Mouse (Mus musculus) liver, embryonic 16.5 days (tissue): ENCODE measurements around the gene Icmt. TPM values are rescaled to one million over a fixed set of nuclear protein-coding genes. Genes with fewer than 3 reads are reported as not detected.

ENCODE experiments used
- ATAC-seq: fragments of 200-750 bp; cut with Nextera tagmentation; 2 replicates; pipeline ENCODE4 v1.8.0; 2017; ENCODE audit warnings: low read depth, mild to moderate bottlenecking, moderate number of reproducible peaks, moderate library complexity
- H3K27ac ChIP-seq: fragments of 300-500 bp; sonication (generic); 2 replicates; pipeline ENCODE4 v1.5.1; 2014; ENCODE audit warnings: mild to moderate bottlenecking, low read length
- H3K27me3 ChIP-seq: fragments of 300-500 bp; sonication (generic); 2 replicates; pipeline ENCODE4 v1.6.1; 2014; ENCODE audit warnings: low read depth, low read length, mixed read lengths; ENCODE audit not compliant: control insufficient read depth, insufficient read depth
- H3K36me3 ChIP-seq: fragments of 300-500 bp; sonication (generic); 2 replicates; pipeline ENCODE4 v1.6.1; 2014; ENCODE audit warnings: mild to moderate bottlenecking; ENCODE audit not compliant: control insufficient read depth, insufficient read depth
- H3K4me1 ChIP-seq: fragments of 300-500 bp; sonication (generic); 2 replicates; pipeline ENCODE4 v1.6.1; 2014; ENCODE audit warnings: low read depth, low read length, mixed read lengths; ENCODE audit not compliant: control insufficient read depth
- H3K4me2 ChIP-seq: fragments of 300-500 bp; sonication (generic); 2 replicates; pipeline ENCODE4 v1.6.1; 2014; ENCODE audit warnings: low read depth, low read length, mixed read lengths
- H3K4me3 ChIP-seq: fragments of 300-500 bp; sonication (generic); 2 replicates; pipeline ENCODE4 v1.5.1; 2014; ENCODE audit warnings: low read depth, mild to moderate bottlenecking, low read length
- H3K9ac ChIP-seq: fragments of 300-500 bp; sonication (generic); 2 replicates; pipeline ENCODE4 v1.6.1; 2014; ENCODE audit warnings: low read depth, low read length
- H3K9me3 ChIP-seq: fragments of 300-500 bp; sonication (generic); replicated peaks from 2 replicates; pipeline ENCODE4 v1.6.1; 2016; ENCODE audit warnings: low read length; ENCODE audit not compliant: control insufficient read depth
- WGBS: fragments of 180-500 bp; shearing (Covaris S2); extraction: QIAGEN DNeasy Blood & Tissue Kit; methylation state at CpG from one replicate; pipeline ENCODE4 v1.1.7; 2014; ENCODE audit not compliant: insufficient replicate concordance; 5-methylcytosine and 5-hydroxymethylcytosine counted together
- polyA plus RNA-seq: library from polyadenylated mRNA; unstranded; fragments of >200 nt; fragmentation: Nextera tagmentation; extraction: Ambion mirVana; gene quantifications from 2 replicates; pipeline ENCODE4 v1.2.1, GENCODE M21; 2015

The Icmt gene
- polyA plus RNA-seq, 1 experiment from 2014 or later = 5.9 TPM

- Histone ChIP-seq H3K4me1 (peaks cover 8% of the 10 kb centered on the region), H3K9ac (no peak overlapping the region), H3K27ac (no peak overlapping the region), H3K9me3 (no peaks in the 10 kb centered on the region), H3K4me2 (no peak overlapping the region), H3K4me3 (no peak overlapping the region), H3K36me3 (peaks cover 7% of the 10 kb centered on the region; the same call in 1 of the 2 replicates), H3K27me3 (no peaks in the 10 kb centered on the region)
- 77% methylated on average over 10 of the region's 10 CpGs for WGBS
- ATAC-seq = peak; percentile 41; the same call in 1 of the 2 replicates
Measured at GRCm38 (mm10) chr4:152303172-152303571, 6.1 kb downstream of the Icmt start.

DNA sequence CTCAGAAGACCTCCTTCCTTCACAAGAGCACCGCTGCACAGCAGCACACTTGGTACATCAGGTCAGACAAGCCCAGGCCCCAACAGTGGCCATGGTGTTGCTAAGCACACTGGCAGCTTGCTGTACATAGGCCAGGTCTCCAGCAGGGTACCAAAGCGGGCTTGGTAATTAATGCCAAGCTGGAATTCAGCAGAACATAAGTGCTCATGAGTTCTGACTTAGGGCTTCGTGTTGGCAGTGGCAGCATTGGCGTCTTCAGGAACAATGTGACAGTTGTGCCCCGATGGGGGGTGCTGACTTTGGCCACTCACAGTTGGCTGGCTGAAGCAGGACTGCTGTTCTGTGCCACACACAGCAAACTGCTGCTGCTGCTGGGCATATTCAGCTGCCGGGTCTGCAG is 7.7 kb downstream of the Icmt start:
- Histone ChIP-seq H3K9me3 (no peaks in the 10 kb centered on the region), H3K27ac (no peak overlapping the region), H3K9ac (no peak overlapping the region), H3K4me3 (no peak overlapping the region), H3K36me3 (peaks cover 7% of the 10 kb centered on the region; the same call in 1 of the 2 replicates), H3K27me3 (no peaks in the 10 kb centered on the region), H3K4me2 (no peak overlapping the region), H3K4me1 (no peaks in the 10 kb centered on the region)
- no peak for ATAC-seq
- WGBS = 77% methylated on average over 6 of the region's 6 CpGs

DNA sequence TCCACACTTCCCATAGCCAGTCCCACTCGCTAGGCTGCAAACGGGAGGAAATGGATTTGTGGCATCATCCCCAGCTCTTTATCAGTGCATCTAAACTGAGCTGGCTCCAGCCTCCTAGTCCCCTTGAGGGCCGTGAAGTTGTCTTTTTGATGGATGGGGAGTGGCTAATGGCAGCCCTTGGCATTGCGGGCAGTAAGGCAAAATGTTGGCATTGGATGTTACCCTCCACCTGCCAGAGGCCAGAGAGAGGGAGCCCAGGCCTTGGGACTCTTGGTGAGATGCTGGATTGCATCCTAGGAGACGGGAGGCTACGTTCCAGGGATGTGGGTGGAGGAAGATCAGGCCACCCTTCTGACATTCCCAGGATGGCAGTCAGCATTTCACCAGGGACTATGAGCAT is 9.0 kb downstream of the Icmt start:
- H3K4me2 ChIP-seq = no peak overlapping the region
- no peak for ATAC-seq
- H3K9ac ChIP-seq = no peak overlapping the region
- no peak overlapping the region for H3K4me3 ChIP-seq
- 56% methylated on average over 6 of the region's 6 CpGs for WGBS
- H3K27me3 ChIP-seq = peaks cover under 1% of the 10 kb centered on the region
- no peaks in the 10 kb centered on the region for H3K9me3 ChIP-seq
- H3K27ac ChIP-seq = no peak overlapping the region
- H3K4me1 ChIP-seq = no peaks in the 10 kb centered on the region
- H3K36me3 ChIP-seq = peaks cover 5% of the 10 kb centered on the region; the same call in 1 of the 2 replicates

DNA sequence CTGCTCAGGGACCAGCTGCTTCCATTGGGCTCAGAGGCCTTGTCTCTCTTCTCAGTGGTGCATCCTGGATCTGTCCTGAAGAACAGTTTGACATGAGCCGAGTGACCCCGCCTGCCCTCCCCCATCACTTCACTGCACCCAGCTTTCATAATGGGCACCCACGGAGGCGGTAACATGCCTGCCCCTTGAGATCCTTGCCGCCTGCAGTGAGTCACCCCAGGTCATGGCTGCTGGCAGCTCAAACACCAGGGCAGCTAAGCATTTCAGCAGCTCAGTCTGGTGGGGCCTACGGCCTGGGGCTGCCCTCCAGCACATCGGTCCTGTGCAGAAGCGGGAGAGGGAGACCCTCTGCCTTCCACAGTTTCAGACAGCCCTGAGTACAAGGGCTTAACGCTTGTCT is 10.5 kb downstream of the Icmt start:
- no peak overlapping the region for H3K4me3 ChIP-seq
- no peak overlapping the region for H3K9ac ChIP-seq
- no peak overlapping the region for H3K4me2 ChIP-seq
- peaks cover 16% of the 10 kb centered on the region for H3K27me3 ChIP-seq
- ATAC-seq = no peak
- 85% methylated on average over 9 of the region's 9 CpGs for WGBS
- no peaks in the 10 kb centered on the region for H3K9me3 ChIP-seq
- H3K27ac ChIP-seq = no peak overlapping the region
- H3K36me3 ChIP-seq = peaks cover 5% of the 10 kb centered on the region; the same call in 1 of the 2 replicates
- H3K4me1 ChIP-seq = no peaks in the 10 kb centered on the region; the same call in 1 of the 2 replicates

- H3K4me2 ChIP-seq = no peak overlapping the region
- H3K9me3 ChIP-seq = no peaks in the 10 kb centered on the region
- H3K4me1 ChIP-seq = peaks cover 3% of the 10 kb centered on the region; the same call in 1 of the 2 replicates
- WGBS = 6% methylated on average over 14 of the region's 14 CpGs
- H3K27me3 ChIP-seq = peaks cover 62% of the 10 kb centered on the region
- no peak for ATAC-seq
- H3K4me3 ChIP-seq = no peak overlapping the region
- H3K9ac ChIP-seq = no peak overlapping the region
- H3K36me3 ChIP-seq = no peaks in the 10 kb centered on the region
- H3K27ac ChIP-seq = no peak overlapping the region
Measured at GRCm38 (mm10) chr4:152312186-152312585, 15.2 kb downstream of the Icmt start.

DNA sequence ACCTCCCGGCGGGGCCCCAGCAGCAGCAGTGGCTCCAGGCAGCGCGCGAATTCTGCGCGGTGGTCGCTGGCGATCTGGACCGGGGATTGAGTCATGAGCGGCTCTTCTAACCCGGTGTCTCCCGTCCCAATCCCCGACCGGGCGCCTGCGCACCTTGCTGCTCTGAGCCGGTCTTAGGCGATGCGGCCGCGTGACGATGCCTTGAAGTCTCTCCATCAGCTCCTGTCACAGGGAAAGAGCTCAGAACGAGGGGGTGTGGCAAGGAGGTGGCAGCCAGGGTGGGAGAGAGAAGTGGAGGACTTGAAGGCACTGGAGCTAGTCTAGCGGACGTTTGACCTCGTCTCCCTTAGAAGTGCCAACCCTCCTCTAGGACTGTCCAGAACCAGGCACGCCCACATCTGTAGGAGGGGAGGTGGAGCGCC is 16.2 kb downstream of the Icmt start:
- no peak for ATAC-seq
- Histone ChIP-seq H3K36me3 (no peaks in the 10 kb centered on the region), H3K4me1 (peaks cover 3% of the 10 kb centered on the region; the same call in 1 of the 2 replicates), H3K9me3 (no peaks in the 10 kb centered on the region), H3K9ac (no peak overlapping the region), H3K4me2 (peak overlapping the region; percentile 39), H3K4me3 (peak overlapping the region; percentile 19), H3K27ac (no peak overlapping the region), H3K27me3 (peaks cover 71% of the 10 kb centered on the region)
- WGBS = under 1% methylated on average over 29 of the region's 29 CpGs

GRCm38 (mm10) chr4:152313934-152314333 is 16.9 kb downstream of the Icmt start:
- Histone ChIP-seq H3K9me3 (no peaks in the 10 kb centered on the region), H3K4me3 (no peak overlapping the region), H3K27ac (no peak overlapping the region), H3K27me3 (peaks cover 77% of the 10 kb centered on the region), H3K36me3 (no peaks in the 10 kb centered on the region), H3K4me1 (peaks cover 6% of the 10 kb centered on the region), H3K9ac (no peak overlapping the region), H3K4me2 (no peak overlapping the region)
- ATAC-seq = no peak

GRCm38 (mm10) chr4:152315498-152316213 is 18.6 kb downstream of the Icmt start:
- peaks cover 7% of the 10 kb centered on the region for H3K4me1 ChIP-seq
- ATAC-seq = no peak
- H3K9me3 ChIP-seq = no peaks in the 10 kb centered on the region
- 2% methylated on average over 43 of the region's 43 CpGs for WGBS
- H3K4me3 ChIP-seq = no peak overlapping the region
- H3K9ac ChIP-seq = no peak overlapping the region
- peaks cover 78% of the 10 kb centered on the region for H3K27me3 ChIP-seq
- H3K4me2 ChIP-seq = peak overlapping the region; percentile 24; the same call in 1 of the 2 replicates
- no peak overlapping the region for H3K27ac ChIP-seq
- no peaks in the 10 kb centered on the region for H3K36me3 ChIP-seq

DNA sequence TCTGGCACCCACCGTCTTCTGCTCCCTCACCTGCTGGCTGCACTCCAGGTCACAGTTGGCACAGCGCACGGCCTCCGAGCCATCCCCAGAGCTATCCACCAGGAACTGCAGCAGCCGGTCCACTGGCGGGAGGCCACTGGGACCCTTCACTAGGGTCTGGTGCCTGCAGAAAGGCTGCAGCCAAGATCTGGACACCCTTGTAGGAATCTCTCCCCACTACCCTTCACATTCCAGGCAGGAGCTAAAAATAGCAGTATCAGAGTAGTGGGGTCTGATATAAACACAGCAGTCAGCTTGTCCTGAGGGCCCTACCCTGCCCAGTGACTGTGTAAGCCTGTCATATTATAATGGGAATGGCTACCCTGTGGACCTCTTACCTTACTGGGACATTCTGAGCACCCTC is 20.6 kb downstream of the Icmt start:
- no peak overlapping the region for H3K9ac ChIP-seq
- H3K4me3 ChIP-seq = no peak overlapping the region
- H3K27ac ChIP-seq = no peak overlapping the region
- peaks cover 61% of the 10 kb centered on the region for H3K27me3 ChIP-seq
- peaks cover 7% of the 10 kb centered on the region for H3K4me1 ChIP-seq
- no peak for ATAC-seq
- no peaks in the 10 kb centered on the region for H3K36me3 ChIP-seq
- no peak overlapping the region for H3K4me2 ChIP-seq
- WGBS = 67% methylated on average over 6 of the region's 6 CpGs
- no peaks in the 10 kb centered on the region for H3K9me3 ChIP-seq
